Mouse (Mus musculus): ENCODE measurements around the gene Esp3.
"Not testable (repeated sequence)": the region's sequence is repeated elsewhere in the genome, so short reads cannot be mapped to it uniquely, and the experiment has no call there.

The Esp3 gene

GRCm38 (mm10) chr17:40631775-40632174, at the start of gene Esp3:
Gene Esp3 (plus strand): TSS chr17:40632075.
- DNase-seq (ENCODE audit: low read depth, low spot score) = not testable (repeated sequence)

- not testable (repeated sequence) for DNase-seq (ENCODE audit: low read depth, low spot score)
Measured at GRCm38 (mm10) chr17:40583906-40584305, 48.0 kb upstream of the Esp3 start.

GRCm38 (mm10) chr17:40591297-40591696, 40.6 kb upstream of the Esp3 start:
- no peak for DNase-seq (ENCODE audit: low read depth, low spot score)

DNA sequence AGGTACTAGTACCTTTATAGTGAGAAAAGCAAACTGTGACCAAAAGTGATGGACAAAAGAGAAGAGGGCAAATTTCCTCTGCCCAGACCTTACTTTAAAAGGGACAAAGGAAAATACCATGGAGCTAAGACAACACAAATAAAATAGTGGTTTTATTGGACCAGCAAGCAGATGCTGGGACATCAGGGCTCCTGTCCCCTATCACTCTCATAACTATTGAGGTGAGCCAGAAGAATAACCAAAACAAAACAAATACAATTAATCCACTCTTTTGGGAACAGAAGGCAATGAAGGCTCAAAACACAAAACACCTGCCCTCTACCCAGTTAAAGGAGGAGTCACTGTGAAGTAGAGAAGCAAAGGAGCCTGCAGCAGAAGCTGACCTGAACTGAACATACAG, 33.6 kb upstream of the Esp3 start, which contains the start of gene Esp4:
Esp4 (plus strand) TSS at position 301 of the 400 bp plus-strand sequence.
- no peak for DNase-seq (ENCODE audit: low read depth, low spot score)

- DNase-seq (ENCODE audit: low read depth, low spot score) = not testable (repeated sequence)
Measured at GRCm38 (mm10) chr17:40662118-40662679, 30.3 kb downstream of the Esp3 start.

DNA sequence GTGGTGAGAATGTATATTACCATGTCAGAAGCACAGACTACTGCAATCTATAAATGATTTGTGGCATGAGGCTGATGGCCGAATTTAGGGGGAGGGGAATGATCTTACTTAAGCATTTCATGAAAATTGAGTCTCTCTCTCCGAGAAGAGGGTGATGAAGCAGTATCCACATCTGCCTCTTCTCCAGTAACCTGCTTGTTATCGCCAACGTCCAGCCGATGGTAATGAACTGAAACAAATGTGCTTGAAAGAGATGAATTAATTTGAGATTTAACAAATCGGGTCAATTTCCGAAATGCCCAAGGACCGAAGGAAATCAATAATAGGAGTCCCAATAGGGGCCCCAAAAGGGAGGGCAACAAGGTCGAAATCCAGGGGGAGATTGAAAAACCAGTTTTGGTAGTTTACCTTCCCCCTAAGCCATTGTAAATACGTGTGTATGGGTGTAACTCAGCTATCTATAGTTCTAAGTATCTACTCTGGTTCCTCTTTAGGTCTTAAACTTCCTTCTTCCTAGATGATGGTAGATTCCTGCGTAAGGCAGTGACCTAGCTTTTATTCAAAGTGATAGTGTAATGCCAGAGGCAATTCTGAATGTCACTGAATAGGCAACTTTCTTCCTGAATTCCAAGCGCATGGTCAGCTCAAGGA, 31.4 kb downstream of the Esp3 start:
- DNase-seq (ENCODE audit: low read depth, low spot score) = not testable (repeated sequence)

All from A20 (cell line).